Mouse (Mus musculus) midbrain, postnatal 0 days (tissue): ENCODE results near the gene Gm26992. TPM values are rescaled to one million over a fixed set of nuclear protein-coding genes. Genes with fewer than 3 reads are reported as not detected.
"Not testable (repeated sequence)": the region's sequence is repeated elsewhere in the genome, so short reads cannot be mapped to it uniquely, and the experiment has no call there.

Experiments used
- ATAC-seq: fragments of 200-750 bp; cut with Nextera tagmentation; 2 replicates; pipeline ENCODE4 v1.8.0; 2017; ENCODE audit warnings: moderate number of reproducible peaks, mild to moderate bottlenecking, moderate TSS enrichment, moderate library complexity; ENCODE audit not compliant: low FRiP score
- DNase-seq: peaks from one replicate; pipeline ENCODE4 v3.0.0-alpha.2; 2015; ENCODE audit warnings: low spot score
- H3K27ac ChIP-seq: fragments of 300-500 bp; sonication (generic); 2 replicates; pipeline ENCODE4 v1.5.1; 2014; ENCODE audit warnings: low read depth, mild to moderate bottlenecking, low read length, mixed read lengths
- H3K27me3 ChIP-seq: fragments of 300-500 bp; sonication (generic); 2 replicates; pipeline ENCODE4 v1.6.1; 2014; ENCODE audit warnings: low read length, control low read depth, mixed read lengths; ENCODE audit not compliant: insufficient read depth
- H3K36me3 ChIP-seq: fragments of 300-500 bp; sonication (generic); 2 replicates; pipeline ENCODE4 v1.6.1; 2014; ENCODE audit warnings: low read length, control low read depth, mixed read lengths; ENCODE audit not compliant: insufficient read depth
- H3K4me1 ChIP-seq: fragments of 300-500 bp; sonication (generic); 2 replicates; pipeline ENCODE4 v1.6.1; 2014; ENCODE audit warnings: mild to moderate bottlenecking, control low read depth, antibody characterized with exemption, low read length, mixed read lengths; ENCODE audit not compliant: insufficient read depth
- H3K4me2 ChIP-seq: fragments of 300-500 bp; sonication (generic); 2 replicates; pipeline ENCODE4 v1.6.1; 2014; ENCODE audit warnings: low read depth, mild to moderate bottlenecking, low read length, mixed read lengths; ENCODE audit not compliant: poor library complexity, severe bottlenecking
- H3K4me3 ChIP-seq: fragments of 300-500 bp; sonication (generic); 2 replicates; pipeline ENCODE4 v1.5.1; 2014; ENCODE audit warnings: low read depth, mild to moderate bottlenecking, low read length, moderate library complexity
- H3K9ac ChIP-seq: fragments of 300-500 bp; sonication (generic); replicated peaks from 2 replicates; pipeline ENCODE4 v1.6.1; 2014; ENCODE audit warnings: mild to moderate bottlenecking, low read length, moderate library complexity, mixed read lengths; ENCODE audit not compliant: poor library complexity, severe bottlenecking
- H3K9me3 ChIP-seq: fragments of 300-500 bp; sonication (generic); 2 replicates; pipeline ENCODE4 v1.6.1; 2016; ENCODE audit warnings: low read length, control low read depth
- CTCF ChIP-seq: IDR thresholded peaks from 2 replicates; pipeline ENCODE4 v1.5.1; 2016; ENCODE audit warnings: antibody characterized with exemption, mild to moderate bottlenecking
- WGBS: fragments of 180-500 bp; shearing (Covaris S2); extraction: QIAGEN DNeasy Blood & Tissue Kit; methylation state at CpG from one replicate; pipeline ENCODE4 v1.1.7; 2014; 5-methylcytosine and 5-hydroxymethylcytosine counted together
- polyA plus RNA-seq: library from polyadenylated mRNA; unstranded; fragments of >200 nt; fragmentation: Nextera tagmentation; extraction: Ambion mirVana; gene quantifications from 2 replicates; pipeline ENCODE4 v1.2.1, GENCODE M21; 2015
- total RNA-seq: library from RNA; depleted of rRNA; stranded (reverse); fragments of >200 nt; gene quantifications from 2 replicates; pipeline ENCODE4 v1.2.3, GENCODE M21; 2014

Gene Gm26992
- total and polyA plus RNA-seq, 2 experiments from 2014 or later, result 2.0 TPM; not detected in 1

DNA sequence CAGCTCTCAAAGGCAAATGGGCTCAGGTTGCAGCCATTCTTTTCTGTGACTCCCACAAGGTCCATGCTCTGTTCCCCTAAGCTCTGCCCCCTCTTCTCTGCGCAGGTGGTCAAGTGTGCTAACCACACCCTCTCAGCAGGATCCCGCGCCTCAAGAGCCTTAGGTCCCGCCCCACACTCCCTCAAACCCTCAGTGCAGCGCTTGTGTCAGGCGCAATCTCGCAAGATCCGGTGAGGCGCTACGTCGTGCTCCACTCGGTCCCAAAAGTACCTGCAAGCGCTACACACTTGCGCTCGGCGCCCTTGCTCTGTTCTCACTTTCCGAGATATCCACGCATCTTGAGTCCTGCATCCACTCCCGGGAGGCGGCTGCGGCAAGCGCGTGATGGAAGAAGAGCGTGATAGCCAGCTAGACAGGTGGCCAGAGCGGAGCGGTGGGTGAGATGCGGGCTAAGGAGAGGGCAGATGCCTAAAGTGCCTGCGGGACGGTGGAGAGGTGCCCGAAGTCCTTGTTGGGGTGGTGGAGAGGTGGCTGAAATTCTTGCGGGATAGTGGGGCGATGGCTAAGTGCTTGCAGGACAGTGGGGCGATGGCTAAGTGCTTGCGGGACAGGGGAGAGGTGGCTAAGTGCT is 25.8 kb downstream of the Gm26992 start:
- H3K9ac ChIP-seq, result peak overlapping the region; percentile 42
- peak overlapping the region; percentile 58 for H3K4me2 ChIP-seq
- no peaks in the 10 kb centered on the region for H3K36me3 ChIP-seq
- H3K4me3 ChIP-seq, result peak overlapping the region; percentile 36
- DNase-seq (peak; percentile 0), ATAC-seq (peak; percentile 27; the same call in 1 of the 2 replicates)
- H3K9me3 ChIP-seq, result no peaks in the 10 kb centered on the region
- H3K27me3 ChIP-seq, result peaks cover 20% of the 10 kb centered on the region
- WGBS, result 18% methylated on average over 34 of the region's 34 CpGs
- H3K27ac ChIP-seq, result no peak overlapping the region
- TF ChIP-seq CTCF, result no peak
- no peaks in the 10 kb centered on the region for H3K4me1 ChIP-seq

DNA sequence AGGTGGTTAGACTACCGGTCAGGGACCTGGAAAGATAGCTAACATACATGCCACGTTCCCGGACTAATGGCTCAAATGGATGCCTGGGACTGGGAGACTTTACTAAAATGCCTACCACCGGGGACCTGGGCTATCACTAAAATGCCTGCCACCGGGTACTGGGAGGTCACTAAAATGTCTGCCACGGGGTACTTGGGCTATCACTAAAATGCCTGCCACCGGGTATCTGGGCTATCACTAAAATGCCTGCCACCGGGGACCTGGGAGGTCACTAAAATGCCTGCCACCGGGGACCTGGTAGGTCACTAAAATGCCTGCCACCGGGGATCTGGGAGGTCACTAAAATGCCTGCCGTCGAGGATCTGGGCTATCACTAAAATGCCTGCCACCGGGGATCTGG is 26.6 kb downstream of the Gm26992 start:
- not testable (repeated sequence) for DNase-seq, H3K9me3 ChIP-seq, H3K36me3 ChIP-seq, H3K4me1 ChIP-seq, H3K9ac ChIP-seq, H3K27ac ChIP-seq, ATAC-seq
- 61% methylated on average over 10 of the region's 13 CpGs for WGBS
- peak overlapping the region; percentile 36; the same call in 1 of the 2 replicates for H3K4me3 ChIP-seq
- peak overlapping the region; percentile 58 for H3K4me2 ChIP-seq
- H3K27me3 ChIP-seq, result peaks cover 20% of the 10 kb centered on the region

DNA sequence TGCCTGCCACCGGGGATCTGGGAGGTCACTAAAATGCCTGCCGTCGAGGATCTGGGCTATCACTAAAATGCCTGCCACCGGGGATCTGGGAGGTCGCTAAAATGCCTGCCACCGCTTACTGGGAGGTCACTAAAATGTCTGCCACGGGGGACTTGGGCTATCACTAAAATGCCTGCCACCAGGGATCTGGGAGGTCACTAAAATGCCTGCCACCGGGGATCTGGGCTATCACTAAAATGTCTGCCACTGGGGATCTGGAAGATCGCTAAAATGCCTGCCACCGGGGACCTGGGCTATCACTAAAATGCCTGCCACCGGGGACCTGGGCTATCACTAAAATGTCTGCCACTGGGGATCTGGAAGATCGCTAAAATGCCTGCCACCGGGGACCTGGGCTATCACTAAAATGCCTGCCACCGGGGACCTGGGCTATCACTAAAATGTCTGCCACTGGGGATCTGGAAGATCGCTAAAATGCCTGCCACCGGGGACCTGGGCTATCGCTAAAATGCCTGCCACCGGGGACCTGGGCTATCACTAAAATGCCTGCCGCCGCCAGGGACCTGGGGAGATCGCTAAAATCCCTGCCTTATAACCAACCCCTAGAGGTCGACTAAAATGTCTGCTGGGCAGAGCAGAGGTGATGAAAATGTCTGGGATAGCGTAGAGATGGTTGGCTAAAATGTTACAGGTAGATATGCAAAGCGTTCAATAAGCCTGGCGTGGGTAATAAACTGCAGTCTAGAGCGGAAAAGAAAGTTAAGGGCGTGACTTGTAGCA is 27.3 kb downstream of the Gm26992 start:
- DNase-seq, H3K27ac ChIP-seq, H3K4me2 ChIP-seq, ATAC-seq, H3K9ac ChIP-seq, H3K36me3 ChIP-seq, H3K4me3 ChIP-seq, H3K4me1 ChIP-seq, H3K9me3 ChIP-seq: not testable (repeated sequence)
- peaks cover 20% of the 10 kb centered on the region for H3K27me3 ChIP-seq
- WGBS, result 77% methylated on average over 18 of the region's 27 CpGs

DNA sequence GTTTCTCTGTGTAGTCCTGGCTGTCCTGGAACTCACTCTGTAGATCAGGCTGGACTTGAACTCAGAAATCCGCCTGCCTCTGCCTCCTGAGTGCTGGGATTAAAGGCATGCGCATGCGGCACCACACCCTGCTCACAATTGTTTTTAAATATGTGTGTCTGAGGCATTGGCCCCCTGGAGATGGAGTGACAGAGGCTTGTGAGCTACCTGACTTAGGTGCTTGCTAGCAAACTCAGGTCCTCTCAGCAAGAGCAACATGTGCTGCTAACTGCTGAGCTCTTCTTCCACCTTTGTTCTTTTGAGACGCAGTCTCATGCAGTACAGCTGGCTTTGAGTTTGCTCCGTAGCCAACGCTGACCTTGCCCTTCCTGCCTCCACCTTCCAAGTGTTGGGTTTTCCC is 31.0 kb downstream of the Gm26992 start:
- Histone ChIP-seq H3K27ac (no peak overlapping the region), H3K4me3 (no peak overlapping the region), H3K4me1 (no peaks in the 10 kb centered on the region), H3K4me2 (no peak overlapping the region), H3K9ac (no peak overlapping the region), H3K36me3 (no peaks in the 10 kb centered on the region), H3K9me3 (no peaks in the 10 kb centered on the region), H3K27me3 (peaks cover 4% of the 10 kb centered on the region; the same call in 1 of the 2 replicates)
- TF ChIP-seq CTCF, result no peak
- DNase-seq, result no peak
- 80% methylated on average over 6 of the region's 6 CpGs for WGBS
- ATAC-seq, result no peak

DNA sequence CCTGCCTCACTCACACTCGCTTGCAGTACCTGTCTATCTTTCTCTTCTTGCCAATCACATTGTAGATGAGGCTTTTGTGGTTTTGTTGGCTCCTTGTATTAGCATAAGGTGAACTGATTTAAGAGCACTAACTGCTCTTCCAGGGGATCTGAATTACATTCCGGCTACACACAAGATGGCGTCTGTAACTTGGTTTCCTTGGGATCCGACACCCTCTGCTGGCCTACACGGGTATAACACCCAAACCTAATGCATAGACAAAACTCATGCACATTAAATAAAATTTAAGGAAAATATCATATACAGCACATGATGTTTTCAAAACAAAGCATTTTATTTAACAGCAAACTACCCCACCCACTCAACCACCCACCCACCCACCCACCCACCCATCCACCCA is 38.2 kb downstream of the Gm26992 start:
- no peaks in the 10 kb centered on the region for H3K27me3 ChIP-seq
- no peak overlapping the region for H3K4me2 ChIP-seq
- peak; percentile 55 for TF ChIP-seq CTCF
- no peak overlapping the region for H3K27ac ChIP-seq
- no peak overlapping the region for H3K4me3 ChIP-seq
- no peaks in the 10 kb centered on the region for H3K4me1 ChIP-seq
- H3K9me3 ChIP-seq, result no peaks in the 10 kb centered on the region
- ATAC-seq (no peak), DNase-seq (no peak)
- 65% methylated on average over 5 of the region's 5 CpGs for WGBS
- H3K36me3 ChIP-seq, result no peaks in the 10 kb centered on the region
- no peak overlapping the region for H3K9ac ChIP-seq

DNA sequence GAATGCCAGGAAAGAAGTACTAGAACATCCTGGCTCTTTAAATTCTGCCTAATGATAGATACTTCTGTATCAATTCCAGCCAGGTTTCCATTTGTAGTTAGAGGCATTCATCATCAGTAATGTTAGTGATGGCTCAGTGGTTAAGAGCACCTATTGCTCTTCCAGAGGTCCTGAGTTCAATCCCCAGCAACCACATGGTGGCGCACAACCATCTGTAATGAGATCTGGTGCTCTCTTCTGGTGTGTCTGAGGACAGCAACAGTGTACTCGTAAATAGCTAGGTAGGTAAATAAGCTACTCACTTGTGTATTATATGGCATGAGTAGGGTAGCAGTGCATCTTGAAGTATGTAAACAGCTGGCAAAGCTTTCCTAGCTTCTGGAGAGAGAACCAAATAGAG is 47.2 kb downstream of the Gm26992 start:
- H3K27me3 ChIP-seq, result no peaks in the 10 kb centered on the region
- 0 out of 2 replicates have a peak, but pooled peaks cover 3% of the 10 kb centered on the region for H3K36me3 ChIP-seq
- no peak overlapping the region for H3K9ac ChIP-seq
- ATAC-seq (no peak), DNase-seq (no peak)
- H3K4me1 ChIP-seq, result no peaks in the 10 kb centered on the region
- H3K27ac ChIP-seq, result no peak overlapping the region
- H3K9me3 ChIP-seq, result no peaks in the 10 kb centered on the region
- H3K4me2 ChIP-seq, result no peak overlapping the region
- H3K4me3 ChIP-seq, result no peak overlapping the region
- 82% methylated on average over 2 of the region's 2 CpGs for WGBS
- peak; percentile 32 for TF ChIP-seq CTCF
